Mouse (Mus musculus): Measurements from ENCODE around the gene Zfp354a. TPM values are rescaled to one million over a fixed set of nuclear protein-coding genes. Genes with fewer than 3 reads are reported as not detected.

Zfp354a gene
- total RNA-seq, 1 experiment from 2014 or later = 6.2 TPM

Other genes with a start within 250 kb of the Zfp354a start
- gene Zfp354c, start 231.5 kb upstream of the Zfp354a start, total RNA-seq (2021) = 5.2 and 9.8 TPM in 2 replicates
- 0.79 and 0.82 TPM in 2 replicates for gene Zfp879, start 217.7 kb upstream of the Zfp354a start, total RNA-seq (2021)
- gene Grm6, start 208.6 kb upstream of the Zfp354a start, total RNA-seq (2021) = 0.07 and 1.1 TPM in 2 replicates
- gene Zfp454, start 171.6 kb upstream of the Zfp354a start, total RNA-seq (2021) = 2.5 and 3.0 TPM in 2 replicates
- gene Zfp2, start 143.1 kb upstream of the Zfp354a start, total RNA-seq (2021) = 5.0 and 6.0 TPM in 2 replicates
- 2.1 and 2.9 TPM in 2 replicates for gene Zfp354b, start 127.6 kb upstream of the Zfp354a start, total RNA-seq (2021)
- gene 4933414I15Rik, start 115.5 kb upstream of the Zfp354a start, total RNA-seq (2021) = not detected in 2 replicates
- gene Prop1, start 105.5 kb upstream of the Zfp354a start, total RNA-seq (2021) = not detected in 2 replicates
- gene Olfr1378, start 92.7 kb upstream of the Zfp354a start, total RNA-seq (2021) = not detected in 2 replicates
- not detected in 2 replicates for gene Olfr1377, start 77.3 kb upstream of the Zfp354a start, total RNA-seq (2021)
- not detected in 2 replicates for gene Olfr51, start 55.7 kb upstream of the Zfp354a start, total RNA-seq (2021)
- 0.38 and 0.48 TPM in 2 replicates for gene Olfr54, start 45.0 kb upstream of the Zfp354a start, total RNA-seq (2021)
- not detected in 2 replicates for gene Olfr1375, start 11.1 kb upstream of the Zfp354a start, total RNA-seq (2021)
- gene Gm12569, start 161.2 kb downstream of the Zfp354a start, total RNA-seq (2021) = not detected in 2 replicates
- gene Clk4, start 202.5 kb downstream of the Zfp354a start, total RNA-seq (2021) = 78.3 and 92.0 TPM in 2 replicates
- 0.64 and 0.93 TPM in 2 replicates for gene BC049762, start 203.8 kb downstream of the Zfp354a start, total RNA-seq (2021)
- 7.2 and 7.5 TPM in 2 replicates for gene Col23a1, start 230.7 kb downstream of the Zfp354a start, total RNA-seq (2021)